Mouse (Mus musculus) heart, embryonic 12.5 days (tissue): Measurements from ENCODE around the gene Dad1. TPM values are rescaled to one million over a fixed set of nuclear protein-coding genes. Genes with fewer than 3 reads are reported as not detected.

Experiments used
- ATAC-seq: fragments of 200-750 bp; cut with Nextera tagmentation; 2 replicates; pipeline ENCODE4 v1.8.0; 2017; ENCODE audit warnings: moderate TSS enrichment, moderate library complexity; ENCODE audit not compliant: insufficient number of reproducible peaks, low FRiP score
- H3K27ac ChIP-seq: fragments of 300-500 bp; sonication (generic); 2 replicates; pipeline ENCODE4 v1.5.1; 2016; ENCODE audit warnings: mild to moderate bottlenecking, moderate library complexity; ENCODE audit not compliant: poor library complexity, severe bottlenecking
- H3K27me3 ChIP-seq: fragments of 300-500 bp; sonication (generic); replicated peaks from 2 replicates; pipeline ENCODE4 v1.6.1; 2016; ENCODE audit warnings: mild to moderate bottlenecking, moderate library complexity
- H3K36me3 ChIP-seq: fragments of 300-500 bp; sonication (generic); 2 replicates; pipeline ENCODE4 v1.6.1; 2016; ENCODE audit warnings: mild to moderate bottlenecking, moderate library complexity
- H3K4me1 ChIP-seq: fragments of 300-500 bp; sonication (generic); replicated peaks from 2 replicates; pipeline ENCODE4 v1.6.1; 2016; ENCODE audit warnings: mild to moderate bottlenecking
- H3K4me2 ChIP-seq: fragments of 300-500 bp; sonication (generic); 2 replicates; pipeline ENCODE4 v1.6.1; 2016; ENCODE audit warnings: mild to moderate bottlenecking, moderate library complexity
- H3K4me3 ChIP-seq: fragments of 300-500 bp; sonication (generic); 2 replicates; pipeline ENCODE4 v1.5.1; 2016; ENCODE audit warnings: mild to moderate bottlenecking
- H3K9ac ChIP-seq: fragments of 300-500 bp; sonication (generic); 2 replicates; pipeline ENCODE4 v1.6.1; 2016; ENCODE audit warnings: mild to moderate bottlenecking, moderate library complexity
- H3K9me3 ChIP-seq: fragments of 300-500 bp; sonication (generic); replicated peaks from 2 replicates; pipeline ENCODE4 v1.6.1; 2016; ENCODE audit warnings: mild to moderate bottlenecking, moderate library complexity
- WGBS: fragments of 180-500 bp; shearing (Covaris S2); methylation state at CpG from one replicate; pipeline ENCODE4 v1.1.7; 2016; 5-methylcytosine and 5-hydroxymethylcytosine counted together
- polyA plus RNA-seq: library from polyadenylated mRNA; unstranded; fragments of >200 nt; fragmentation: Nextera tagmentation; extraction: Ambion mirVana; gene quantifications from 2 replicates; pipeline ENCODE4 v1.2.1, GENCODE M21; 2016

Gene Dad1
- polyA plus RNA-seq, 1 experiment from 2014 or later, result 374 TPM

DNA sequence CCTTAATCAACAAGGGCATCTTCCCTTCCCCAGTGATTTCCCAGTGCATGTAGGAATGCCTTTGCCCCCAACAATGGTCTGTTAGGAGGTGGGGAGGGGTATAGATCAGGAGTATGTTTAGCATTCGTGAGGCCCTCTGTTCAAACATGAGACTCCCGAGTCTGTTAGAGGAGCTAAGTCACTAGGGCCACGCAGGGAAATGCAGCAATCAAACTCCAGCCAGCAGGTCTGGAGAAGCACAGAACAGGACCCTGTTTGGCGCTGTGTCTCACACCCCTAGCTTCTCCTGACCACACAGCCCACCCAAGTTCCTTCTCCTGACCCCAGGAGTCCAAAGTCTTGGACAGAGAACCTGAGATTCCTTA, 62.9 kb downstream of the Dad1 start:
- H3K27ac ChIP-seq, result peak overlapping the region; percentile 65
- WGBS, result 53% methylated on average over 4 of the region's 4 CpGs
- no peaks in the 10 kb centered on the region for H3K27me3 ChIP-seq
- H3K9me3 ChIP-seq, result no peaks in the 10 kb centered on the region
- H3K9ac ChIP-seq, result no peak overlapping the region
- H3K4me2 ChIP-seq, result no peak overlapping the region
- H3K36me3 ChIP-seq, result no peaks in the 10 kb centered on the region
- no peak overlapping the region for H3K4me3 ChIP-seq
- ATAC-seq, result peak; percentile 26; the same call in 1 of the 2 replicates
- H3K4me1 ChIP-seq, result peaks cover 61% of the 10 kb centered on the region

DNA sequence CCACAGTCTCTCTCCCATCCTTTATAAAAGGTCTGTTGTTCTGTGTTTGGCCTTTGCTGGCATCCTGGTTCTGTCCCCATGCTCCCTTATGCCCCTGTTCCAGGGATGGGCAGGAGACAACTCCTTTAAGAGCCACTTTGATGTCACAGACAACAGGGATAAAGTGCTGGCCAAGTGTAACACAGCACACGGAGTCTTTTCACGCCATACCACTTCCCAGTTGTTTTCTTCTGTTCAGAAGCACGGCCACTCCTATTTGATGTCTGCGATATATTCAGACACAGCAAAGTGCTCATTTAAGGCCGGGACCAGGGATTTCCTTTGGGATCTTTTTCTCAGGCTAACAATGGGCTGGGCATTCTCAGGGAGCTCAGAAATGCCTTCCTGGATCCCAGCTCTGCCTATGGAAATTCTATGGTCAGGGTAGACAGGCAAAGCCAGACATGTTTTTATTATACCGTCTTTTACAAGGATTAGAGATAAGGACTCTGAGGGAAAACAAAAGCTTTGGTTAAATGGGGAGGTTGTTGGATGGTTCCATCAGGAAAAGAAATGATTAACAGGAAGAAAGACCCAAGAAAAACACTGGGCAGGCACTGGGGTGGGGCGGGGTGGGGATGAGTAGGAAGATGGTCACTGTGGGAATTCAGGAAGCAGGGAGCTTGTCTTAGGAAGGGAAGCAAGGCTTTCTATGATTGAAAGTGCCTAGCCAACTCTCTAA, 63.4 kb downstream of the Dad1 start:
- ATAC-seq, result peak; percentile 67
- peaks cover 65% of the 10 kb centered on the region for H3K4me1 ChIP-seq

DNA sequence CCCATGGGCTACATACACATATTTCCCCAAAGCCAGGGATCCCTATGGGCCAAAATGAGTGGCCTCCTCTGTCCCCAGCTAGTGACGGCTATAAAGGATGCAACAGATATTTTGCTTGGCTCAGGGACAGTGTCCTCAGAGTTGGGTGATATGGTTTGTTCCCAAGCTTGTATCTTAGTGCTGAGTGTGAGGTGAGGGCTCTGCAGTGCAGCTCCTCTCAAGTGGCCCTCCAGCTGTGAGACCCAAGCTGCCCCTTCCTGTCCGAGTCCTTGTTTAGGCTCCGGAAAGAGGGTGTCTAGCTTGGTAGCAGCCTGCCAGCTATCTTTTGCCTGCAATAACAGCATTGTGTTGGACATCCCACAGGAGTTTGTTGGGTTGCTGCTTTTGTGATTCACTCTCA, 64.6 kb downstream of the Dad1 start:
- peak; percentile 56; the same call in 1 of the 2 replicates for ATAC-seq
- Histone ChIP-seq H3K4me3 (no peak overlapping the region), H3K9me3 (no peaks in the 10 kb centered on the region), H3K9ac (no peak overlapping the region), H3K27ac (peak overlapping the region; percentile 65), H3K4me1 (peaks cover 60% of the 10 kb centered on the region), H3K36me3 (no peaks in the 10 kb centered on the region), H3K27me3 (no peaks in the 10 kb centered on the region), H3K4me2 (no peak overlapping the region)
- 27% methylated on average over 3 of the region's 3 CpGs for WGBS

More for the DNA sequence above, 63.4 kb downstream of the Dad1 start:
- Histone ChIP-seq H3K9me3 (no peaks in the 10 kb centered on the region), H3K9ac (no peak overlapping the region), H3K4me2 (no peak overlapping the region), H3K27me3 (no peaks in the 10 kb centered on the region), H3K36me3 (no peaks in the 10 kb centered on the region), H3K27ac (peak overlapping the region; percentile 65), H3K4me3 (no peak overlapping the region)
- WGBS, result 41% methylated on average over 7 of the region's 7 CpGs

DNA sequence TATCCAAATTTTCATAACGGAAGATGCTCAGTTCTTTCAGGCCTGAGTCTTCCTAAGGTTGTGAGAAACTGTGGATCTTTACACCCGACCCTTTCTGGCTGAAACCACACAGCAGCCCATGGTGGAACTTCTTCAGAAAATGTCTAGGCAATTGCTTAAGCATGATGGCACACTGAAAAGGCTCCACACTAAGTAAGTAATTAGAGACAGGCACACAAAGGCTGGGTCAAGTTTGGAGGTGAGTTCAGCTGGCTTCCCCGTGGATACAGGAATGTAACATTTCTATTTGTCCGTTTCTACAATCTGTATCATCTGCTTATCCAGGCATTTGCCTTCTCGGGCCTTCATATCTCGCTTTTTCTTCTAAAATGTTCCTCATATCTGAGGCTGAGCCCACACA, 66.7 kb downstream of the Dad1 start:
- Histone ChIP-seq H3K36me3 (no peaks in the 10 kb centered on the region), H3K4me2 (no peak overlapping the region), H3K4me3 (no peak overlapping the region), H3K27me3 (no peaks in the 10 kb centered on the region), H3K4me1 (peaks cover 51% of the 10 kb centered on the region), H3K9me3 (no peaks in the 10 kb centered on the region), H3K9ac (no peak overlapping the region), H3K27ac (no peak overlapping the region)
- 62% methylated on average over 6 of the region's 6 CpGs for WGBS
- no peak for ATAC-seq

Other genes with a start within 250 kb of the Dad1 start
- 87.6 and 90.2 TPM in 2 replicates for gene Abhd4, start 84 bp upstream of the Dad1 start, polyA plus RNA-seq
- not detected in 2 replicates for gene Olfr49, start 30.8 kb upstream of the Dad1 start, polyA plus RNA-seq
- gene Oxa1l, start 106.7 kb upstream of the Dad1 start, polyA plus RNA-seq, result 53.3 and 57.6 TPM in 2 replicates
- 8.0 and 8.3 TPM in 2 replicates for gene Slc7a7, start 163.7 kb upstream of the Dad1 start, polyA plus RNA-seq
- gene Mrpl52, start 172.8 kb upstream of the Dad1 start, polyA plus RNA-seq, result 284 and 290 TPM in 2 replicates
- 127 and 129 TPM in 2 replicates for gene Mmp14, start 177.5 kb upstream of the Dad1 start, polyA plus RNA-seq
- gene Lrp10, start 210.0 kb upstream of the Dad1 start, polyA plus RNA-seq, result 50.3 and 55.8 TPM in 2 replicates
- 1.9 and 2.4 TPM in 2 replicates for gene Rem2, start 222.0 kb upstream of the Dad1 start, polyA plus RNA-seq